Mouse (Mus musculus) thymus, adult 2 months (tissue): ENCODE data around the gene Gm21905.

Source experiments
- CTCF ChIP-seq: fragments of 200-500 bp; IDR thresholded peaks from 2 replicates; pipeline ENCODE4 v1.5.1; 2012; ENCODE audit warnings: mild to moderate bottlenecking, control low read depth, low read length, moderate library complexity, borderline replicate concordance; ENCODE audit not compliant: control insufficient read depth, poor library complexity, insufficient read depth; ENCODE audit errors: extremely low read depth
- POLR2A ChIP-seq: fragments of 200-500 bp; IDR thresholded peaks from 2 replicates; pipeline ENCODE4 v1.6.1; 2012; ENCODE audit warnings: mild to moderate bottlenecking, low read length, control low read depth, moderate library complexity; ENCODE audit not compliant: control insufficient read depth, poor library complexity, insufficient read depth; ENCODE audit errors: extremely low read depth

GRCm38 (mm10) chr5:67948074-67948473 is 1.9 kb upstream of the Gm21905 start:
- no peak for TF ChIP-seq CTCF
- no peak for TF ChIP-seq POLR2A
